Mouse (Mus musculus) C2C12 (cell line): ENCODE measurements around the gene Dct.

ENCODE experiments used
- CTCF ChIP-seq: IDR thresholded peaks from one replicate; pipeline ENCODE4 v1.5.1; 2011; ENCODE audit not compliant: control insufficient read depth, insufficient read depth, insufficient read length
- MAX ChIP-seq: IDR thresholded peaks from one replicate; pipeline ENCODE4 v1.6.1; 2011; ENCODE audit warnings: mild to moderate bottlenecking, control low read depth
- MYOG ChIP-seq: IDR thresholded peaks from one replicate; pipeline ENCODE4 v1.6.1; 2011; ENCODE audit not compliant: control insufficient read depth, insufficient read length; ENCODE audit errors: extremely low read depth
- USF1 ChIP-seq: IDR thresholded peaks from one replicate; pipeline ENCODE4 v1.6.1; 2011; ENCODE audit warnings: low read depth, mild to moderate bottlenecking, control low read depth, moderate library complexity

GRCm38 (mm10) chr14:118088437-118089207 lies 36.6 kb upstream of the Dct start:
- no peak for TF ChIP-seq CTCF
- no peak for TF ChIP-seq MYOG
- TF ChIP-seq USF1: no peak
- TF ChIP-seq MAX: no peak
